Mouse (Mus musculus) thymus, adult 2 months (tissue): ENCODE results near the gene Lgr5.

Experiments used
- CTCF ChIP-seq: fragments of 200-500 bp; IDR thresholded peaks from 2 replicates; pipeline ENCODE4 v1.5.1; 2012; ENCODE audit warnings: mild to moderate bottlenecking, control low read depth, low read length, moderate library complexity, borderline replicate concordance; ENCODE audit not compliant: control insufficient read depth, poor library complexity, insufficient read depth; ENCODE audit errors: extremely low read depth
- POLR2A ChIP-seq: fragments of 200-500 bp; IDR thresholded peaks from 2 replicates; pipeline ENCODE4 v1.6.1; 2012; ENCODE audit warnings: mild to moderate bottlenecking, low read length, control low read depth, moderate library complexity; ENCODE audit not compliant: control insufficient read depth, poor library complexity, insufficient read depth; ENCODE audit errors: extremely low read depth

- TF ChIP-seq CTCF (no peak), POLR2A (no peak)
Measured at GRCm38 (mm10) chr10:115570577-115570976, 17.0 kb downstream of the Lgr5 start.
